Mouse (Mus musculus): Measurements from ENCODE around the gene Tnf. TPM values are rescaled to one million over a fixed set of nuclear protein-coding genes. Genes with fewer than 3 reads are reported as not detected.

Tnf gene
- polyA plus RNA-seq, 1 experiment from 2014 or later: not detected

DNA sequence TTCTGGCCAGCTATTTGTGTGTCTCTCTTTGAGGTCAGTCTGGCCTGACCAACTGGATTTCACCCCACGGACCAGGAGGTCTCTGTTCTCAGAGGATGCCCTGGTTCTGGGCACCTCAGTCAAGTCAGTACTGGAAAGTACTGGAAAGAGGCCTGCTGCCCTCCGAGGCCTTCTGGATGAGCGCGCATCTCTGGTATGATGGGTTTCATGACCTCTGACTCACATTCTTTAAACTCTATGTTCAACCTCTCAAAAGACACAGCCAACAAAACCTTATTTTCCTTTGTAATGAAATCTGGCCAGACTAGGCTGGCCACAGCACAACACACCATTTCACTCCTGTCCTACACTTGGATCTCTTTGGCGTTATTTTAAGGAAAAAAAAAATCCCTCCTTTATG is 23.6 kb upstream of the Tnf start:
- no peaks in the 10 kb centered on the region for H3K27me3 ChIP-seq (ENCODE audit: control insufficient read depth, insufficient read depth, low read length)
- H3K9me3 ChIP-seq (ENCODE audit: control insufficient read depth, low read length): no peaks in the 10 kb centered on the region
- no peak overlapping the region for H3K27ac ChIP-seq (ENCODE audit: low read depth, low read length)
- H3K36me3 ChIP-seq (ENCODE audit: control insufficient read depth, insufficient read depth, low read length): 0 out of 2 replicates have a peak, but pooled peaks cover 5% of the 10 kb centered on the region
- H3K9ac ChIP-seq (ENCODE audit: low read depth, low read length): no peak overlapping the region
- WGBS: 92% methylated on average over 5 of the region's 5 CpGs
- no peak overlapping the region for H3K4me3 ChIP-seq (ENCODE audit: low read depth, low read length)
- DNase-seq (ENCODE audit: low spot score) (no peak), ATAC-seq (ENCODE audit: low FRiP score) (no peak)
- no peaks in the 10 kb centered on the region for H3K4me1 ChIP-seq (replicated peaks; ENCODE audit: control insufficient read depth, insufficient read depth, low read length)
- no peak overlapping the region for H3K4me2 ChIP-seq (replicated peaks; ENCODE audit: low read depth, low read length)

DNA sequence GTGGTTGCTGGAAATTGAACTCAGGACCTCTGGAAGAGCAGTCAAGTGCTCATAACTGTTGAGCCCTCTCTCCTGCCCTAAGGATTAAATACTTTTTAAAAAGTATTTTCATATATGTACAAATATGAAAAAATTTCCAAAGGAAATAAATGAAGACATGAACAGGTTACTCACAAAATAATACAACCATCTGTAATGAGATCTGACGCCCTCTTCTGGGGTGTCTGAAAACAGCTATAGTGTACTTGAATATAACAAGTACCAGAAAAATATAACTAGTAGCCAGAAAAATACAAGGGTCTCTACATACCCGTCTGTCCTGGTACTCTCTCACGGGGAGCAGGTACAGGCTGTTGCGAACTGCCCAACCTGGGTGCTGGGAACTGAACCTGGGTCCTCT is 22.8 kb upstream of the Tnf start:
- Histone ChIP-seq H3K36me3 (ENCODE audit: control insufficient read depth, insufficient read depth, low read length) (0 out of 2 replicates have a peak, but pooled peaks cover 5% of the 10 kb centered on the region), H3K27me3 (ENCODE audit: control insufficient read depth, insufficient read depth, low read length) (no peaks in the 10 kb centered on the region), H3K9me3 (ENCODE audit: control insufficient read depth, low read length) (no peaks in the 10 kb centered on the region), H3K4me3 (ENCODE audit: low read depth, low read length) (no peak overlapping the region), H3K9ac (ENCODE audit: low read depth, low read length) (no peak overlapping the region), H3K27ac (ENCODE audit: low read depth, low read length) (no peak overlapping the region), H3K4me2 (replicated peaks; ENCODE audit: low read depth, low read length) (no peak overlapping the region), H3K4me1 (replicated peaks; ENCODE audit: control insufficient read depth, insufficient read depth, low read length) (no peaks in the 10 kb centered on the region)
- ATAC-seq (ENCODE audit: low FRiP score) (no peak), DNase-seq (ENCODE audit: low spot score) (no peak)
- WGBS: 96% methylated on average over 4 of the region's 4 CpGs

DNA sequence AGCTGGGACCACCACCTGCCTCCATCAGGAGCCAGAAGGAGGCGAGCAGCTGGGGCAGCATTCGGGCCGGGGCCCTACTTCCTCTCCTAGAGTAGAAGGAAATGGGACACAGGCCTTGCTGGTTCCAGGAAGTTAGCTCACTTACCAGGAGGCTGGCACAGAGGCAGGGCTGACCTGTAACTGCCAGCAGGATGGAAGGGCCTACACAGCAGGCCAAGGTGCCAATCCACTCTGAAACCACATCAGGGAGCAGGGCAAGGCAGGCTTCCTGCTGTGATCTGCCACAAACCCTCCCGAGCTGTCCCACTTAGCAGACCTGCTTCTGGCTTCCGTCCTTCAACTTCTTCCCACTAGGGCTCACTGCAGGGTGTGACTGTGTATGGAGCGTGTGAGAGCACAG is 20.5 kb upstream of the Tnf start:
- no peak for ATAC-seq (ENCODE audit: low FRiP score)
- 79% methylated on average over 6 of the region's 6 CpGs for WGBS
- H3K36me3 ChIP-seq (ENCODE audit: control insufficient read depth, insufficient read depth, low read length): 0 out of 2 replicates have a peak, but pooled peaks cover 5% of the 10 kb centered on the region

GRCm38 (mm10) chr17:35220156-35220952 is 18.5 kb upstream of the Tnf start, which contains the start of gene Gm16181:
TSS of gene Gm16181 (plus strand) at chr17:35220834.
- ATAC-seq (ENCODE audit: low FRiP score): no peak

More for the DNA sequence above, 20.5 kb upstream of the Tnf start:
- H3K9me3 ChIP-seq (ENCODE audit: control insufficient read depth, low read length): no peaks in the 10 kb centered on the region
- no peak overlapping the region for H3K4me2 ChIP-seq (replicated peaks; ENCODE audit: low read depth, low read length)
- H3K4me3 ChIP-seq (ENCODE audit: low read depth, low read length): no peak overlapping the region
- no peaks in the 10 kb centered on the region for H3K27me3 ChIP-seq (ENCODE audit: control insufficient read depth, insufficient read depth, low read length)
- no peak overlapping the region for H3K9ac ChIP-seq (ENCODE audit: low read depth, low read length)
- DNase-seq (ENCODE audit: low spot score): no peak
- H3K27ac ChIP-seq (ENCODE audit: low read depth, low read length): no peak overlapping the region
- no peaks in the 10 kb centered on the region for H3K4me1 ChIP-seq (replicated peaks; ENCODE audit: control insufficient read depth, insufficient read depth, low read length)

DNA sequence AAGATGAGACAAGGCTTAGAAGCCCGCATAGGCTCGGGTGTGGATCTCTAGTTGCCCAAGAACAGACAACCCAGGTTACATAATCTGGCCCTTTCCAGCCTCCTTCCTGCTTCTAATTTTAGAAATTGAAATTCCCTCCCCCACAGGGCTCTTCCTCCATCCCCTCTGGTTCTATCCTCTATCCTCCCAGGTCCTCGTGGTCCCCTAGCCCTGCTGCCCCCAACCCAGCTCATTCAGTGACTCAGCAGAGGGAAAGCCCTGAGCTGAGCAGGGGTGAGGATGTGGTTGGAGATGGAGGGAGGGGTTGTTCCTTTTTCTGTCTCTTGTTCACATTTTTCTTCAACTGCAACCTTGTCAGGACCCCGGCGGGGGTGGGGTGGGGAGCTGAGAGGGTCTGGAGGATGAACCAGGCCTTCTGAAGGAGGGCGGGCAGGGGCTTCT is 17.8 kb upstream of the Tnf start:
- no peaks in the 10 kb centered on the region for H3K9me3 ChIP-seq (ENCODE audit: control insufficient read depth, low read length)
- no peaks in the 10 kb centered on the region for H3K4me1 ChIP-seq (replicated peaks; ENCODE audit: control insufficient read depth, insufficient read depth, low read length)
- no peaks in the 10 kb centered on the region for H3K36me3 ChIP-seq (ENCODE audit: control insufficient read depth, insufficient read depth, low read length)
- no peak for DNase-seq (ENCODE audit: low spot score)
- H3K27me3 ChIP-seq (ENCODE audit: control insufficient read depth, insufficient read depth, low read length): no peaks in the 10 kb centered on the region
- no peak overlapping the region for H3K4me3 ChIP-seq (ENCODE audit: low read depth, low read length)
- H3K9ac ChIP-seq (ENCODE audit: low read depth, low read length): no peak overlapping the region
- WGBS: 92% methylated on average over 6 of the region's 6 CpGs
- no peak for ATAC-seq (ENCODE audit: low FRiP score)
- no peak overlapping the region for H3K27ac ChIP-seq (ENCODE audit: low read depth, low read length)
- H3K4me2 ChIP-seq (replicated peaks; ENCODE audit: low read depth, low read length): no peak overlapping the region

More at GRCm38 (mm10) chr17:35220156-35220952, 18.5 kb upstream of the Tnf start, which contains the start of gene Gm16181:
- Histone ChIP-seq H3K4me3 (ENCODE audit: low read depth, low read length) (no peak within 1 kb of the TSS), H3K4me1 (replicated peaks; ENCODE audit: control insufficient read depth, insufficient read depth, low read length) (no peaks in the 10 kb centered on the region), H3K9ac (ENCODE audit: low read depth, low read length) (no peak within 1 kb of the TSS), H3K27ac (ENCODE audit: low read depth, low read length) (no peak within 1 kb of the TSS), H3K9me3 (ENCODE audit: control insufficient read depth, low read length) (no peaks in the 10 kb centered on the region), H3K36me3 (ENCODE audit: control insufficient read depth, insufficient read depth, low read length) (0 out of 2 replicates have a peak, but pooled peaks cover 5% of the 10 kb centered on the region), H3K27me3 (ENCODE audit: control insufficient read depth, insufficient read depth, low read length) (no peaks in the 10 kb centered on the region), H3K4me2 (replicated peaks; ENCODE audit: low read depth, low read length) (no peak within 1 kb of the TSS)
- WGBS: 73% methylated on average over 26 of the region's 28 CpGs
- no peak for DNase-seq (ENCODE audit: low spot score)

GRCm38 (mm10) chr17:35218516-35219193 is 16.8 kb upstream of the Tnf start:
- WGBS: 85% methylated on average over 18 of the region's 18 CpGs
- H3K36me3 ChIP-seq (ENCODE audit: control insufficient read depth, insufficient read depth, low read length): no peaks in the 10 kb centered on the region

DNA sequence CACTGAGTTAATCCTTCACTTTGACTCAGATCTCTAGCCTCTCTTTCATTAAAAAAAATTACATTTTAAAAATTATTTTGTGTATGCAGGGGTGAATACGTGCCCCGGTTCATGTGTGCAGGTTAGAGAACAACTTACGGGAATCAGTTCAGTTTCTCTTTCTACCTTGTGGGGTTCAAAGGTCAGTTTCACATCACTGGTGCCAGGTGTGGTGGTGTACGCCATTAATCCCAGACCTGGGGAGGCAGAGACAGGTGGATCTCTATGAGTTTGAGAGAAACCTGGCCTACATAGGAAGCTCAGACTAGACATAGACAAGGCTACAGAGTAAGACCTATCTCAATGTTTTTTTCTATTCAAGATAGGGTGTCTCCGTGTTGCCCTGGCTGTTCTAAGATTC is 11.3 kb upstream of the Tnf start:
- no peaks in the 10 kb centered on the region for H3K9me3 ChIP-seq (ENCODE audit: control insufficient read depth, low read length)
- no peak overlapping the region for H3K4me2 ChIP-seq (replicated peaks; ENCODE audit: low read depth, low read length)
- DNase-seq (ENCODE audit: low spot score) (no peak), ATAC-seq (ENCODE audit: low FRiP score) (no peak)
- no peak overlapping the region for H3K9ac ChIP-seq (ENCODE audit: low read depth, low read length)
- no peak overlapping the region for H3K4me3 ChIP-seq (ENCODE audit: low read depth, low read length)
- no peaks in the 10 kb centered on the region for H3K36me3 ChIP-seq (ENCODE audit: control insufficient read depth, insufficient read depth, low read length)
- 93% methylated on average over 5 of the region's 5 CpGs for WGBS
- H3K4me1 ChIP-seq (replicated peaks; ENCODE audit: control insufficient read depth, insufficient read depth, low read length): no peaks in the 10 kb centered on the region
- no peak overlapping the region for H3K27ac ChIP-seq (ENCODE audit: low read depth, low read length)
- H3K27me3 ChIP-seq (ENCODE audit: control insufficient read depth, insufficient read depth, low read length): no peaks in the 10 kb centered on the region

More at GRCm38 (mm10) chr17:35218516-35219193, 16.8 kb upstream of the Tnf start:
- H3K27ac ChIP-seq (ENCODE audit: low read depth, low read length): no peak overlapping the region
- H3K4me1 ChIP-seq (replicated peaks; ENCODE audit: control insufficient read depth, insufficient read depth, low read length): no peaks in the 10 kb centered on the region
- no peak overlapping the region for H3K4me3 ChIP-seq (ENCODE audit: low read depth, low read length)
- H3K9me3 ChIP-seq (ENCODE audit: control insufficient read depth, low read length): no peaks in the 10 kb centered on the region
- no peak overlapping the region for H3K4me2 ChIP-seq (replicated peaks; ENCODE audit: low read depth, low read length)
- ATAC-seq (ENCODE audit: low FRiP score) (no peak), DNase-seq (ENCODE audit: low spot score) (no peak)
- no peaks in the 10 kb centered on the region for H3K27me3 ChIP-seq (ENCODE audit: control insufficient read depth, insufficient read depth, low read length)
- no peak overlapping the region for H3K9ac ChIP-seq (ENCODE audit: low read depth, low read length)

- H3K4me1 ChIP-seq (replicated peaks; ENCODE audit: control insufficient read depth, insufficient read depth, low read length): no peaks in the 10 kb centered on the region
- H3K9me3 ChIP-seq (ENCODE audit: control insufficient read depth, low read length): no peaks in the 10 kb centered on the region
- no peak overlapping the region for H3K4me2 ChIP-seq (replicated peaks; ENCODE audit: low read depth, low read length)
- DNase-seq (ENCODE audit: low spot score) (no peak), ATAC-seq (ENCODE audit: low FRiP score) (no peak)
- 83% methylated on average over 3 of the region's 3 CpGs for WGBS
- H3K27me3 ChIP-seq (ENCODE audit: control insufficient read depth, insufficient read depth, low read length): no peaks in the 10 kb centered on the region
- H3K36me3 ChIP-seq (ENCODE audit: control insufficient read depth, insufficient read depth, low read length): no peaks in the 10 kb centered on the region
- no peak overlapping the region for H3K9ac ChIP-seq (ENCODE audit: low read depth, low read length)
- H3K4me3 ChIP-seq (ENCODE audit: low read depth, low read length): no peak overlapping the region
- H3K27ac ChIP-seq (ENCODE audit: low read depth, low read length): no peak overlapping the region
Measured at GRCm38 (mm10) chr17:35210593-35210992, 8.8 kb upstream of the Tnf start.
